Mouse (Mus musculus) retina, embryonic 14.5 days (tissue): ENCODE results near the gene Zmiz2.
"Not testable (repeated sequence)": the region's sequence is repeated elsewhere in the genome, so short reads cannot be mapped to it uniquely, and the experiment has no call there.

Source experiments
- DNase-seq: peaks from one replicate; pipeline ENCODE4 v3.0.0-alpha.2; 2015; ENCODE audit warnings: low spot score

The Zmiz2 gene

DNA sequence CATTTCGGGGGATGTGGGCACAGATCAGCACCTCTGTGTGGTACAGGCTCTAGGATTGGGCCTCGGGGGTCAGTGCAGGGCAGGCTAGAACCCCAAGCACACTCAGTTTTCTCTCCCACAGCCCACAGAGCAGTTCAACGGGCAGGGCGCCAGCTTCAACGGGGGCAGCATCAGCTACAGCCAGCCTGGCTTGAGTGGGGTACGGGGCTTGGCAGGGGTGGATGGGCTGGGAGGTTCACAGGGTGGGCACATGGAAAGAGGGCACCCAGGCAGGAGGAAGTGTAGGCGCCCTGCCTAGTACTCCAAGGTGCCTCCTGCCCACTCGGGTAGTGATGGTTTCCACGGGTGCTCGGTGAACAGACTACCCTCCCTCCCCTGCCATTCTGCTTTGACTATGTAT is 9.3 kb downstream of the Zmiz2 start:
- DNase-seq: no peak

DNA sequence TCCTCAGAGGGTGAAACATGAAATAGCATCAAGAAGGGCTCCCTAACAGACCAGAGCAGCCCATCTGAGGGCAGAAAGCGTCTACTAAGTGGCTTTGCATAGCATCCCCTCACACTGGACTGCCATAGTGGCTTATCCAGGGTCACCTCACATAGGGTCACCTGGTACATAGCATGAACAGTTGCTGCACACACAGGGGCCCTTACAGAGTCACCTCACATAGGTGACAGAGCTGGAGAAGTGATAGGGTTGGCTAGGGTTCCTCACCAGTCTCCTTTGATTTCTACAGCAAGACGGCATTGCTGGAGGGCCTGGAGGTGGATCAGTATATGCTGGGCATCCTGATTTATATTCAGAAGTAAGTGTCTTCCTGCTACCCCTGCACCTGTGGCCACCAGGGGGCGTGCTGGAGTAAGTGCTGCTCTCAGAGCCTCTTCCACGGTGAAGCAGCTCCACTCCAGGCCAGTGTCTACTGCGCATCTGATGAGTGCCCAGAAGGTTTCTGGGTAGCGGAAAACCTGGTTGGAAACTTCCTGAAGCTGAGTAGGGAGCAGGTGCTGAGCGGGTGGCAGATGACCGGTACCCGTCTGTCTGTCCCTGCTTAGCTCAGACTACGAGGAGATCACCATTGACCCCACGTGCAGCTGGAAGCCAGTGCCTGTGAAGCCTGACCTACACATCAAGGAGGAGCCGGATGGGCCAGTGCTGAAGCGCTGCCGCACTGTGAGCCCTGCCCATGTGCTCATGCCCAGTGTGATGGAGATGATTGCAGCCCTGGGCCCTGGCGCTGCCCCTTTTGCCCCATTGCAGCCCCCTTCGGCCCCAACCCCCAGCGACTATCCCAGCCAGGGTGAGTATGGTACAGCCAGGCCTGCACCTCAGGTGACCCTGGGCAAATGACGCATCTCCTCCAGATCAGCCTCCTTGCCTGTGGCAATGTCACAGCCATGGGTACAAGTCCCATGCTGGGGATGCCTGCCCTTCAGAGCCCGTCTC is 13.9 kb downstream of the Zmiz2 start:
- peak; percentile 72 for DNase-seq

DNA sequence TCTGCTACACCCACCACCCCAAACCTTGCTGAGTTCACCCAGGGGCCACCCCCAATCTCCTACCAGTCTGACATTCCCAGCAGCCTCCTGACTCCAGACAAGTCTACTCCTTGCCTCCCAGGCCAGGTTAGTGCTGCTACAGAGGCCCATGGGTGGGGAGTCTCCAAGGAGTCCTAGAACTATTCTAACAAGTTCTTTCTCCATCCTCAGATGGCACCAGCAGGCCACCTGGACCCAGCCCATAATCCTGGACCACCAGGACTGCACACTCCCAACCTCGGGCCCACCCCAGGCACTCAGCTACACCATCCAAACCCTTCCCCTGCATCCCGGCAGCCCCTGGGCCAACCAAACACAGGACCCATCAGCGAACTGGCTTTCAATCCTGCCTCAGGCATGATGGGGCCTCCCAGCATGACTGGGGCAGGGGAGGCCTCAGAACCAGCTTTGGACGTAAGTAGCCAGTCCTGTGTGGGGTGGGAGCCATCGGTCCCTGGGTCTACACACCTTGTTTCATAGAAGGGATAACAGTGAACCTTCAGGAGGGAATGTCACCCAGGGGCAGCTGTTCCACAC is 15.0 kb downstream of the Zmiz2 start:
- DNase-seq: no peak

GRCm38 (mm10) chr11:6404699-6405566 is 16.1 kb downstream of the Zmiz2 start:
- no peak for DNase-seq

DNA sequence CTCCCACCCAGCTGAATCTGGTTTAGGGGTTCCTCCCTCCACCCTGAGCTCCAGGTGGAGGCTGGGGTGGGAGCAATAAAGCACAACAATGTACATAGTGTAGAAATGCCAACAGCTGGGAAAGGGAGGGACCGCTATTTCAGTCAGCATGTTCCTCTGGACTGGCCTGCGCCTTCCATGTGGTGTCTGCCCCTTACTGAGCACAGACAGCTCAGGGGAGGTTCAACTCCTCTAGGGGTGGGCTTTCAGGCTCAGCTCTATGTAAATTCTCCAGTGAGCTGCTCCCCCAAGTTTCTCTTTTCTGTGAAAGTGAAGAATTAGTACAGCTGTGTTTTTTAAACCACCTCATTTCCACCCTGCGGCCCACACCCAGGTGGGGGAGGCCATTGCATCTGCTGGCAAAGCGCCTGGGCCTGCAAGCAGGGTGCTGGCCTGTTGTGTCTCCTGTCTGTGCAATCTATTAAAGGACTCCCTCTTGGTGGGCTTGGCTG is 16.8 kb downstream of the Zmiz2 start:
- no peak for DNase-seq

GRCm38 (mm10) chr11:6406251-6407161 is 17.6 kb downstream of the Zmiz2 start:
- DNase-seq: no peak

DNA sequence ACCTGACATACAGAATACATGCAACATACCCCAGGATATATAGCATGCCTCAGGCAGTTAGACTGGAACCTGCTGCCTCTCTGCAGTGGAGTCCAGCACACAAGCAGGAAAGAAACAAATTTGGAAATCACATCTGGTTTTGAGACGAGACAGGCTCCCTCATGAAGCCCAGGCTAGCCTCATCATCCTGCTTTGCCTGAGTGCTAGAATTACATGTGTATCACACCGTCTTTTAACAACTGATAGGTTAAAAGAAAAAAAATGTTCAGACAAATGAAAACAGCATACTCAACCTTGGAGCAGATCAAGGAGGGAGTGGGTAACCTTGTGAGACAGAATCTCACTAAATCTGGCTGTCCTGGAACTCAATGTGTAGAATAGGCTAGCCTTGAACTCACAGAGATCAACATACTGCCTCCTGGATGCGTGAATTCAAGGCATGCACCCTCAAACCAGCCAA is 18.3 kb downstream of the Zmiz2 start:
- no peak for DNase-seq

DNA sequence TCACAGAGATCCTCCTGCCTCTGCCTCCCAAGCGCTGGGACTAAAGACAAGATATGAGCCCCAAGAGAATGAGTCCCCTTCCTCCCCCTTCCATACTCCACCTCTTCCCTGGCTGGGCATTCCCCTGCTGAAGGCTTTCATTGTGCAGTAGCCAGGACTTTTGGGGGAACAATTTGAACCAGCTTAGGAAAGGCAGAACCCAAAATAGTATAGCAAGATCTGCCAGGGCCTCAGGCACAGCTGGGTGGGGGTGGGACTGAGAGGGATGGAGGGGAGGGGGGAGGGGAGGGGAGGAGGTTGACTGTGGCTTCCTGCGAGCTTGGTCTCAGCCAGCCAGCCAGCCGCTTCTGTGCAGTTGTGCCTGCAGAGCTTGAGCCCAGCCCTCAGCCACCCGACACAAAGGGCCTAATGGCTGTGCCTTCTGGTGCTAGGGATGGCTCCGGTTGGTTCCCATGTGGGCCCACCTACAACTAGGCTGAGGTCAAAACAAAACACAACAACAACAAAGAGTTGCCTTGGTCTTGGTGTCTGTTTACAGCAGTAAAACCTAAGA is 21.3 kb downstream of the Zmiz2 start:
- no peak for DNase-seq

GRCm38 (mm10) chr11:6410755-6411154 is 21.9 kb downstream of the Zmiz2 start:
- not testable (repeated sequence) for DNase-seq

GRCm38 (mm10) chr11:6411684-6412083 is 22.8 kb downstream of the Zmiz2 start:
- DNase-seq: peak; percentile 89

DNA sequence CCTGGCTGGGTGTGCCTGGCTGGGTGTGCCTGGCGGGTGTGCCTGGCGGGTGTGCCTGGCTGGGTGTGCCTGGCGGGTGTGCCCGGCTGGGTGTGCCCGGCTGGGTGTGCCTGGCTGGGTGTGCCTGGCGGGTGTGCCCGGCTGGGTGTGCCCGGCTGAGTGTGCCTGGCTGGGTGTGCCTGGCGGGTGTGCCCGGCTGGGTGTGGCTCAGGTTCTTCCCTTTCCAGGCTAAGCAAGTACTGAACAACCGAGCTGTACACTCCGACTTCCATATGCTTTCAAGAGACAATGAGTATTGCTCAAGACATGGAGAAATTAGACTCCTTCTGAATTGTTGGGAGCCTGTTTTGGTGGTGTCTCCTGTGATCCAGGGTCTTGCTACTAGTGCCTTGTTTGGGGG is 24.4 kb downstream of the Zmiz2 start:
- DNase-seq: no peak

DNA sequence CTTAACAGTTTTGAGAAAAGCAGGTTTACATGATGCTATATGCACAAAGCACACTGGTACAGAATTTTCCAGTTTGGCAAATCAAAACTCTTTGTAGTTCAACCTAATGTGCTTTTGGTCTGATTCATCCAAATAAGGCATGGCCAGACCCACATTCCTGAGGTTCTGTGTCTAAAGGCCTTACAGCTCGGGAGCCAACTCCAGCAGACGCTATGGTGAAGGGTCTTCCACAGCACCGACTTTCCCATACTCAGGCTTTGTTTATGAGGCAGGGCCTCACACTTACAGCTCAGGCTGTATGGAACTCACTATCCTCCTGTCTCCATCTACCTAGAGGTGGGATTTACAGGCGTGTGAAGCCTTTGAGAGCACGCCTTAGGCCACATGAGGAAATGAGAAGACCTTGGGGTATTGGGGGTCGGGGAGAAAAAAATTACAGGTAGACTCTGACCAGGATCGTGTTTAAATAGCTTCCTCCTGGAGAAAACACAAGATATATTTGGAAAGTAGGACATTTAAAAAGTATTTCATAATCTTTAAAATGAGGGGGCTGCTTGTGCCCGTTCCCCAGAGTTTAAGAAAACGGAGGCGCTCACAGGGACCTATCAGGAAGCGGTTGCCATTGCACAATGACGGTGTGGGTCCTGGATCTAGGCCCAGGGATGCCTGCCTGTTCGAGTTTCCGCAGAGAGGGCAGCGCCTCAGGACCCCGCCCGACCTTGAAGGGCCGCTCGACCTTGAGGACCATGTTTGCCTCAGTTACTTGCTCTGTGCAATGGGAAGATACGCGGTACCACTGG is 26.1 kb downstream of the Zmiz2 start, which contains the start of gene Ppia:
Ppia (plus strand) TSS at position 693 of the 800 bp plus-strand sequence.
- DNase-seq: no peak

- peak; percentile 96 for DNase-seq
Measured at GRCm38 (mm10) chr11:6415551-6416404, 26.9 kb downstream of the Zmiz2 start.

DNA sequence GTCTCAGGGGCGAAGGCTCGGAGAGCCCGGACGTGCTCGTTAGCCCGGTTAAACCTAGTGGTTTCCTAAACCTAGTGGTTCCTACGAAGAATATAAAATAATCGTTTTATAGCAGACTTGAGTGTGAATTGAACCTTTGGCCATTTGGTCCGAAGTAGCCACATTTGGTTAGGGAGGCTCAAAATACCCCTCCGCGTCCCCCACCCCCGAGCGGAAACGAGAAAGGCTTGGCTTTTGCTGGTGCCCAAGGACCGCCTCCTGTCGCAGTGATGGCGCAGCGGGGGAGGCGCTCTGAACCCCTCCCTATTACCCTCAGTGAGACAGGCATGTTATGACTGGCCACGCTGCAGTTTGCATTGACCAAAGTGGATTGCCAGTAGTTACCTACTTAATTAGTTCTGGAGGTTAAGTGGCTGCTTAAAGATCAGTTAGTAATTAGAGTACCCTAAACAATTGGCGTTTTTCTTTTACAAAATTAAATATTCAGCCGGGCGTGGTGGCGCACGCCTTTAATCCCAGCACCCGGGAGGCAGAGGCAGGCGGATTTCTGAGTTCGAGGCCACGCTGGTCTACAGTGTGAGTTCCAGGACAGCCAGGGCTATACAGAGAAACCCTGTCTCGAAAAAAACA is 27.6 kb downstream of the Zmiz2 start:
- DNase-seq: peak; percentile 80

DNA sequence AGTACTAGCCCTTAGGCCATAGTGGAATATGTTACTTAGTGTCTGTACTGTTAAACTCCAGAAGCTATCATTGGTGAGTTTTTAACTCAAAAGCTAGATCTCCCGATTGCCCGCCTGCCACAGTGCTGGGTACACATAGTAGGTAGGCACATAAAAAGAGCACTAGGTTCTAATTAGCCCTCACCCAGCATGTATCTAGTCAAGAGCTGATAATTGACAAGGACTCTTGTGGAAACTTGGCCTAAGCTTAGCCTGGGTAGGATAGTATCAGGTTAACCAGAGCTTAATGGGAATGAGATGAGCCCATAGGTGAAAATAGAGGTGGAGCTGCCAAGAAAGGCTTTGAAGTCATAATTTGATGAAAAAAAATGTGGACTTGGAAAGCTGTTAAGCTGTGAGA is 28.2 kb downstream of the Zmiz2 start:
- DNase-seq: no peak

DNA sequence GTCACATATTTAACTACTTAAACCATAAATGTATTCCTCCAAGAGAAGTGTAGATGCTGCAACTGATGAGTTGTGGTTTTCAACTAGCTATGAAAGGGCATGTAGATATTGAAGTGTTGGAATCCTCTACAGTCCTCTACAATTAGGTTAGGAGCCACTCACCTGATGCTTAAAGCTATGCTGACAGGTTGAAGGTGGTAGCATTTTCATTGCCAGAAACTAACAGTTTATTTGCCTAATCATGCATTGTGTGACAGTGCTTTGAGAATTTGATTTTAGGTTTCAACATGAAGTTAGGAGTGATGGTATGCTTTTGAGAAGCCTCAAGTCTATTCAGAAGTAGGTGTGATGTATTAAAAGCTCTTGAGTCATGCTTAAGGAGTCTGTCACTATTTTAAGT is 28.6 kb downstream of the Zmiz2 start:
- no peak for DNase-seq

- no peak for DNase-seq
Measured at GRCm38 (mm10) chr11:6418751-6419150, 29.9 kb downstream of the Zmiz2 start.

GRCm38 (mm10) chr11:6419156-6419555 is 30.3 kb downstream of the Zmiz2 start:
- DNase-seq: not testable (repeated sequence)
